Mouse (Mus musculus): ENCODE data around the gene Hbb-bt.

- TF ChIP-seq CTCF (IDR thresholded peaks at IDR 0.05; ENCODE audit: borderline replicate concordance, insufficient read depth, low read depth, low read length) (no peak), POLR2A (IDR thresholded peaks at IDR 0.05; ENCODE audit: borderline replicate concordance, insufficient read depth, low read length) (no peak)
These were observed 1.6 kb downstream of the Hbb-bt start for GRCm38 (mm10) chr7:103812174-103812573.
